Mouse (Mus musculus) spleen, postnatal 10 days (tissue): ENCODE measurements around the gene Rnf225.

ENCODE experiments used
- DNase-seq, 2 experiments: peaks; one replicate each; pipeline ENCODE4 v3.0.0; 2021 to 2022; ENCODE audit warnings: low spot score in 2 of 2

Rnf225 gene

DNA sequence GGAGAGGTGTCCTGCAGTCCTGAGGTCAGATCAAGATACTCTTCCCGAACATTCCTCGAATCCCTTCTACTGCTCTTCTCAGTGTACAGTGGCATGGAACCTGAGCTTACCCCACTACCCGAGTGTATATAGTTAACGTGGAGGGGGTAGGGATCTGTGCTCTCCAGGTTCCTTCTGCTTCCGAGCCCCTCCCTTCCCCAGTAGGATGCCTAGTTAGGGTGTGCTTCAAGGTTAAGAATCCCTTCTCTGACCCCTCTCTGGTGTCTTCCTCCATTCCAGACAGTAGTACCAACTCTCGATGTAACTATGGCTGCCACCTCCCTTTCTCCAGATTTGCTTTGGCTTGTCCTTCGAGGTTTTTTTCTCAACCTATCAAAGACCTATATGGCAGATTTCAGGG lies 53.1 kb downstream of the Rnf225 start:
- DNase-seq: no peak
